ENCODE assay signal across 9 mouse cellular contexts in genomic region chr9:120569721-120570333, GRCm38 (mm10). TPM values are rescaled to one million over a fixed set of nuclear protein-coding genes. Genes with fewer than 3 reads are reported as not detected.
DNase-seq lines count a peak whose midpoint lies in the region; ATAC-seq and TF ChIP-seq lines count a peak whose summit lies in the region.
"Had no signal": no experiment of that assay in that cellular context is flagged by ENCODE, and none has a peak within 500 bp of the region (broad histone marks: within the 10 kb centered on the region; RNA-seq: fewer than 3 reads in every experiment).

No protein-coding gene starts in this region.

- TF ChIP-seq CTCF in G1E (IDR thresholded peaks at IDR 0.05; ENCODE audit: low read depth, low read length), result no peak
- no peak for TF ChIP-seq CTCF in liver, adult 2 months (IDR thresholded peaks at IDR 0.05; ENCODE audit: low read depth, low read length)

- peak overlapping the region; percentile 51; the same call in 1 of the 2 replicates for H3K4me3 ChIP-seq in G1E (ENCODE audit: low read depth, low read length)
- no peak overlapping the region for H3K4me3 ChIP-seq in liver, adult 2 months (ENCODE audit: insufficient read depth, low read depth, low read length)

- WGBS in liver, adult 2 months, result 73% methylated on average over 13 of the region's 13 CpGs

- H3K27me3 ChIP-seq in G1E (ENCODE audit: insufficient read depth, low read length), result no peaks in the 10 kb centered on the region
- H3K27me3 ChIP-seq in liver, adult 2 months (ENCODE audit: control insufficient read depth, insufficient read depth, low read length), result no peaks in the 10 kb centered on the region

- H3K36me3 ChIP-seq in G1E (replicated peaks), result peaks cover 41% of the 10 kb centered on the region
- H3K36me3 ChIP-seq in liver, adult 2 months (ENCODE audit: control insufficient read depth, insufficient read depth, low read length), result peaks cover 19% of the 10 kb centered on the region; the same call in 1 of the 2 replicates

- peak; percentile 74 for DNase-seq in adrenal gland, postnatal 14 days
- no peak for DNase-seq in adrenal gland, postnatal 4 days (ENCODE audit: low spot score in 2 of 2)
- DNase-seq in layer of hippocampus, adult 11-12 months (ENCODE audit: low spot score), result peak; percentile 56
- no peak for DNase-seq in layer of hippocampus, adult 9-11 months
- DNase-seq in G1E (ENCODE audit: low spot score), result no peak
- peak; percentile 18 to 37 for DNase-seq in frontal cortex, postnatal 25 days (ENCODE audit: low spot score in 2 of 2)
- peak; percentile 15 for DNase-seq in liver, adult 2 months (ENCODE audit: extremely low read depth, low read depth, low spot score)
- DNase-seq in yolk sac, embryonic 10.5 days (ENCODE audit: low spot score), result peak; percentile 59

- H3K9me3 ChIP-seq in G1E (replicated peaks), result peaks cover 21% of the 10 kb centered on the region

- TF ChIP-seq POLR2A in liver, adult 2 months (IDR thresholded peaks at IDR 0.05; ENCODE audit: extremely low read depth, insufficient read depth, low read length), result no peak

- peaks cover 70% of the 10 kb centered on the region for H3K4me1 ChIP-seq in G1E (ENCODE audit: insufficient read depth, low read depth, low read length)
- peaks cover 5% of the 10 kb centered on the region for H3K4me1 ChIP-seq in liver, adult 2 months (ENCODE audit: control insufficient read depth, insufficient read depth, low read length)

- no peak for ATAC-seq in G1E (ENCODE audit: extremely low read depth, insufficient number of reproducible peaks, low FRiP score, poor library complexity, severe bottlenecking)

- no peak overlapping the region for H3K9ac ChIP-seq in liver, adult 2 months (ENCODE audit: low read depth, low read length)

- no peak overlapping the region for H3K27ac ChIP-seq in liver, adult 2 months (replicated peaks; ENCODE audit: insufficient read depth, low read depth, low read length)

- peaks cover 10% of the 10 kb centered on the region; the same call in 1 of the 2 replicates for H3K79me2 ChIP-seq in liver, adult 2 months (ENCODE audit: control insufficient read depth, insufficient read depth, low read length)

RNA-seq across cellular contexts. Expression of gene Rpl14, which starts 1.4 kb away (rescaled TPM):
- total RNA-seq in adrenal gland, postnatal 14 days (2021), result 552 and 628 TPM in 2 replicates
- total RNA-seq in adrenal gland, postnatal 4 days (2021), result 100 to 1,000 TPM; 667 to 692 TPM
- 933 and 945 TPM in 2 replicates for total RNA-seq in G1E (2014; fragmentation: Nextera tagmentation)
- total RNA-seq in G1E (2017), result 1,738 and 1,944 TPM in 2 replicates
- polyA plus RNA-seq in G1E (2012), result 1,480 and 1,513 TPM in 2 replicates
- 174 and 242 TPM in 2 replicates for total RNA-seq in liver, adult 2 months (2014; rRNA removed)
- polyA plus RNA-seq in liver, adult 2 months (2012; rRNA removed), result 113 and 145 TPM in 2 replicates

RNA-seq across cellular contexts. Expression of gene Entpd3, which starts 30.2 kb away (rescaled TPM):
- total RNA-seq in adrenal gland, postnatal 14 days (2021), result 0.30 and 0.86 TPM in 2 replicates
- 1 to 10 TPM in 1 of 2 experiments, under 1 TPM in 1; 0.68 to 2.2 TPM for total RNA-seq in adrenal gland, postnatal 4 days (2021)
- total RNA-seq in G1E (2014; fragmentation: Nextera tagmentation) (0.19 TPM in 1 of 2 replicates, not detected in the other), G1E (2017) (0.22 and 0.23 TPM in 2 replicates)
- not detected in 2 replicates for polyA plus RNA-seq in G1E (2012)
- 0.07 TPM in 1 of 2 replicates, not detected in the other for total RNA-seq in liver, adult 2 months (2014; rRNA removed)
- polyA plus RNA-seq in liver, adult 2 months (2012; rRNA removed), result not detected in 2 replicates
- total RNA-seq: gastrocnemius, postnatal 4 days had no signal

Comparison
In these comparisons a context has a peak if more than half of its experiments do, and no peak if none do; other contexts are left out.
1. DNase-seq: peak in adrenal gland, postnatal 14 days (single experiment), layer of hippocampus, adult 11-12 months (single experiment), frontal cortex, postnatal 25 days (2 of 2), liver, adult 2 months (single experiment) and yolk sac, embryonic 10.5 days (single experiment); none in adrenal gland, postnatal 4 days (0 of 2), layer of hippocampus, adult 9-11 months (single experiment) and G1E (single experiment).